Mouse (Mus musculus) adrenal gland, postnatal 36 days (tissue): ENCODE measurements around the gene Slc40a1. TPM values are rescaled to one million over a fixed set of nuclear protein-coding genes. Genes with fewer than 3 reads are reported as not detected.

Source experiments
- DNase-seq, 2 experiments: peaks; one replicate each; pipeline ENCODE4 v3.0.0; 2021; ENCODE audit warnings: mixed read lengths in 1 of 2
- long read RNA-seq, 2 experiments: library from polyadenylated mRNA; stranded (forward); transcript quantifications; one replicate each; pipeline ENCODE4 v2.0.0; 2021; ENCODE audit warnings: borderline sequencing depth in 2 of 2
- total RNA-seq, 2 experiments: library from RNA; stranded (reverse); gene quantifications; 2 replicates each; pipeline ENCODE4 v1.2.3; 2021

Slc40a1 gene
- total RNA-seq = 1 to 10 TPM; 8.6 to 9.0 TPM
- long read RNA-seq, experiment 1, transcript Slc40a1-201 (8 exons, 3,370 nt) = major isoform, 11 of 14 reads
- long read RNA-seq, experiment 1, partial matches to known transcripts = 0 of 14 reads
- long read RNA-seq, experiment 1, other reads (novel, unspliced or antisense) = 3 of 14 reads
- long read RNA-seq, experiment 2, partial matches to known transcripts = 0 of 4 reads
- long read RNA-seq, experiment 2, other reads (novel, unspliced or antisense) = 0 of 4 reads

DNA sequence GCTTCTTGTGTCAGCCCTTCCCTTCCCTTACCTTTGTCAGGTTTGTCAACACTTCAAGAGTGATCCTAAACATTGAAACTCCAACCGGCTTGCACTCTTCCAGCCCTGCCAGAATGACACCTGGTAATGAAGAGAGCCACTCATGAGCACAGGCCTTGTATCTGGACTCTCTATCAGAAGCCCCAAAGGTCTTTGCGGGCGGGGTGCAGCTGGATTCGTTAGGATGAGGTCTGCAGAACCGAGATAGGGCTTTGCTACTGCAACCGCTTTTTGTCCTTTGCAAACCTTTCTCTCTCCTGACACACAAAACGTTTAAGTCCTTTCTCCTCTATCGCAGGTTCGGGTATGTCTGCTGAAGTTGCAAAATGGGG lies at the start of gene Slc40a1:
Gene Slc40a1 (minus strand): TSS at position 131 of the 371 bp plus-strand sequence.
- no peak for DNase-seq

GRCm38 (mm10) chr1:45971314-45971713 lies 45.0 kb upstream of the Slc40a1 start:
- DNase-seq = no peak

- no peak for DNase-seq
Observed at GRCm38 (mm10) chr1:45948988-45949387, 22.7 kb upstream of the Slc40a1 start.

- no peak for DNase-seq
Observed at GRCm38 (mm10) chr1:45947843-45948242, 21.5 kb upstream of the Slc40a1 start.

GRCm38 (mm10) chr1:45931127-45931526 lies 4.8 kb upstream of the Slc40a1 start:
- no peak for DNase-seq

- DNase-seq = no peak
Observed at GRCm38 (mm10) chr1:45926911-45927310, 588 bp upstream of the Slc40a1 start.

DNA sequence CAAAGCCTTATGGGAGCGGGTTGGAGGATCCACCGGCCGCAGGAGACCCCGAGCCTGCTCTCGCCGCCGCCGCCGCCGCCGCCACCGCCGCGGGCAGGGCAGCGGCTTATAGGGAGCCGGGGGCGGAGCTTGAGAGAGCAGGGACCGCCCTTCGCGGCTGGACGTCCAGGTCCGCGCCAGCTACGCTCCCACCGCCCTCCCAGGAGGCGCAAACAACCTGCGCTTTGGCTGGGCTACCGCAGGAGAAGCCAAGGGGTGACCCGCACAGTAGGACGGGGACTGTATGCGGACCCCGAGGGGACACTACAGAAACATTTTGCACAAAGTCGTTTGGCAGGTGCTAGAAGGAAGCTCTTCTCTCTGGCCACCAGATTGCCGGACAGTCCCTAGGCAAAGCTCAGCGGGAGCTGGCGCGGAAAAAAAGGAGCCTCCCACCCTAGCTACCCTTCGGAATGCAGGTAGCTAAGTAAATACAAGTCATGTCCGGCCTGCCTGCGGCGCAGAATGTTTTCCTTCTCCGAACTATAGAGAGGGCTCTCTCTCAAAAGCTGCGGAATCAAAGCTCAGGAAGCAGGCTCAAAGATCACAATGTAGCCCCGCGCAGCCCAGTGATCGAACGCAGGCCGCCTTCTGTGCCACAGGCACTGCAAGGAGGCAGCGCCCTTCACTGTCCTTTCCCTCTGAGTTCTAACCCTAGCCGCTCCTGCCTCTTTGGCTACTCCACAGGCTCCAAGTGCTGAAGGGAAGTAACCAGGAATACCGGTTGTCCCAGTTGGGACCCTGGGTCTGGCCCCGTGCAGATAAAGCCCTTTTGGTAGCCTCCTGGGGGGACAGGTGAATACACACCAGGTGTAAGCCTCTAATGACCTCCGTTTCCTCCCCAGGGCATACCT lies 577 bp downstream of the Slc40a1 start:
- peak; percentile 87 to 94 for DNase-seq

GRCm38 (mm10) chr1:45925131-45925499 lies 1.2 kb downstream of the Slc40a1 start:
- no peak for DNase-seq

DNA sequence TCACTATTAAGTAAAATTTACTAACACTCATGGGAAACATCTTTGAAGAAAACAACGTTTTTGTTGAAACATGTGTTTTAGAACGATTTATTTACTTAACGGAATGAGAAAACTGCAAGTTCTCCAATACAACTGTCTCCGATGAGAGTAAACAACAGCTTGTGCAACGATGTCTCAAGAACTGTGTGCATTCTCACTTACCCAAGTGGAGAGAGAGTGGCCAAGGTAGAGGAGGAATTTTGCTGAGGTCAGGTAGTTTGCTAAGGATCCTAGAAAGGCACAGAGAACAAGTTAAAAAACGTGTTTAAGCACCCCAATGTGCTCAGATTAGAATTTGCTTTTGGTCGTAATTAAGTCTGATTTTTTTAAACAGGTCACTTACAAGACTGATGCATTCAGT lies 1.8 kb downstream of the Slc40a1 start:
- no peak for DNase-seq

GRCm38 (mm10) chr1:45923306-45923705 lies 3.0 kb downstream of the Slc40a1 start:
- no peak for DNase-seq

DNA sequence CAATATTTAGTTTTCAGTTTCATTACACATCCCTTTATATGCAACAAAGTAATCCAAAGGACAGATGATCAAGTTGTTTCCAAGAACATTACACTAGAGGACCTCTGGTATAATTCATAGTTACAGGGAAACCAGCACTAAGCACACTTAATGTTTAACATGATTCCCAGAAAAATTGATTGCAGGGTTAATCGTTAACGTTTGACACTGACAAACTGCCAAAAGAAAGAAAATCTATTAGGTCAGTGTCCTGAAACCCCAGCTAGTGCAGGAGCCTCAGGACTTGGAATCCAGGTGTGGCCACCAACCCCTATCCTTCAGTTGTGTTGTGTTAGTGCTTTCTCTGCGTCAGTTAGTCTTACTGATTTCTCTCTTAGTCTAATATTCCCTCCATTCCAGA lies 5.6 kb downstream of the Slc40a1 start:
- DNase-seq = no peak

- no peak for DNase-seq
Observed at GRCm38 (mm10) chr1:45919752-45920151, 6.6 kb downstream of the Slc40a1 start.

DNA sequence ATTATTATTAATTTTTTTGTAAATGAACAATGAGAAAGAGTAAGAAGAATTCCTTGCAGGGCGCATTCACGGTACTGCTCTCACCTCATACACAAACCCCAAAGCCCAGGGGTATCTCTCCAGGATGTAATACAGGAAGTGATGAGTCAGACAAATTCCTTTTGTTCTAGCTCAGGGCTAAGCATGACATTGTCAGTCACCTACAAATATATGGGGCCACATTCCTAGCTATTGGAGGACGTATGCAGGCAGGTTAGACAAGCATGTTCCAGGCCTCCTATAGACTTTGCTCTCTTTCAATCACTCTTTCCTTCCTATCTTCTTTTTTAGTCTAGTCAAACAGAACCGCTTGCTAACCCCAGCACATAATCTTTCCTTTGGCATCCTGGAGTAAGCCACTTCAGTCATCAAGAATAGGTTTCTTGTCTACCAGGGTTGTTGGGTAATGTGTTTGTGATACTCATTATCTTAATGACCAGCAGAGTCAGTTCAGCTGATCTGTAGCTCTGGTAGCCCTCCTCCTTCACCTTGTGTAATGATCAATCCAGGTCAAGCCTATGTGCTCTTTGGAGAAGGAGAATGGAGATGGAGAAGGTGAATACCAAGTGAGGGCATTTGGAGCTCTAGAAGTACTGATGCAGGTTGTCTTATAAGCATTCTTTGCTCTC lies 9.1 kb downstream of the Slc40a1 start:
- no peak for DNase-seq

- DNase-seq = no peak
Observed at GRCm38 (mm10) chr1:45916174-45916573, 10.1 kb downstream of the Slc40a1 start.

- no peak for DNase-seq
Observed at GRCm38 (mm10) chr1:45914236-45914635, 12.1 kb downstream of the Slc40a1 start.

- peak; percentile 48 to 54 for DNase-seq
Observed at GRCm38 (mm10) chr1:45905107-45905821, 21.1 kb downstream of the Slc40a1 start.

DNA sequence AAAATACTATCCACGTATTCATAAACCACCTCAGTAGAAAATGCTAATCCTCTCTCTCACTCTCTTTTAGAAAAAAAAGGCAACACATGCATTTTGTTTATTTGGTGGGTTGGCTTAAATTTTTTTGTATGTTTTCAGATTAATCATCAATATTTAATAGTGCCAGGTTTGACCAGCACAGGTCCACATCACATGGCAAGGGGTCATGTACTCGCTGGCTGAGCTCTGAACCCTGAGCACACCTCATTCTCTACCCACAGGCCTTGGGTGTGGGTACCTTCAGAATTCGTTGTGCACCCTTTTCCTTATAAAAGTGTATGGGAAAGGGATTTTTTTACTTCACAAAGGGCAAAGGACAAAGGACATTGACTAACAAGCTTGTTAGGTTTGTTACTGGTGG lies 22.2 kb downstream of the Slc40a1 start:
- DNase-seq = no peak

DNA sequence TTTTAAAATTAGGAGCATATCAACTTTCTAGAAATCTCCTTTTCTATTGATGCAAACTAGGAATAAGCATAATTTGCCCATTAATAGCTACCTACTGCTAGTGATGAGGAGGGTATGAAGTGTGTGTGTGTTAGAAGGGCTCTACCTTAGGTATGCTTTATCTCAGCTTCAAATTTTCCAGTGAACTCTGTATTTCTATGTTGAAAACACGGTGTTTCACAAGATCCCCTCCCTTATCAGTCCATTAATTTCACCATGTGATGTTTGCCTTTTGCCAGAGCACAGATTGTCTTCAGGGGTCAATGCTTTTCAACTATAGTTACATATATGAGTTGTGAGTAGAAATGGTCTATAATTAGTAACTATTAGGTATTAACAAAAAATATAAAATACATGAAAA lies 28.3 kb downstream of the Slc40a1 start:
- no peak for DNase-seq

- no peak for DNase-seq
Observed at GRCm38 (mm10) chr1:45894168-45894912, 32.0 kb downstream of the Slc40a1 start.

DNA sequence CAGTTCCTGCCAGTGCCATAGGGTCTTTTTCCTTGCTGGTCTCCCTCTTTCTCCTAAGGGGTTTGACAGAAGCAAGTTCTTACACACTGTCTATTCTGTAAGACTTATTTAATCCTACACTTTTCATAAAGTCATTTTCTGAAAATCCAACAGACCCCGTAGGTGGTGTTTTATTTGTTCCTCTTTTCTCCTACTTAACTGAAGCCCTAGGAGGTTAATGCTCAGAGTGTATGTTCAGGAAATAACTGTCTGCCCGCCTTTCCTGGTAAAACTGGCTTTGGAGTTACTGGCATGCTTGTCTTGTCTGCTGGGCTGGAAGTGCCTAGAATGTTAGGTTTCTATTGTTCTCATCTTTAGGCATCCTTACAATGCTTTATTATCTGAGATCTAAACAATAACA lies 34.3 kb downstream of the Slc40a1 start:
- DNase-seq = no peak

GRCm38 (mm10) chr1:45890173-45890572 lies 36.1 kb downstream of the Slc40a1 start, which contains the start of gene Gm5269:
Gene Gm5269 (minus strand): TSS chr1:45890273.
- DNase-seq = no peak

- DNase-seq = no peak
Observed at GRCm38 (mm10) chr1:45886800-45887199, 39.5 kb downstream of the Slc40a1 start.
